32 mouse cellular contexts compared by ENCODE assay signal in genomic region chr4:76004161-76004560, GRCm38 (mm10).
"Had no signal": no experiment of that assay in that cellular context is flagged by ENCODE, and none has a peak within 500 bp of the region (broad histone marks: within the 10 kb centered on the region; RNA-seq: fewer than 3 reads in every experiment).

No protein-coding gene starts in this region.

- DNase-seq: left cerebral cortex, postnatal 4 days; liver; liver, embryonic 13.5 days; liver, postnatal 0 days; lung, adult 18-20 months; lung, adult 2 months; lung, embryonic 14.5 days; lung, postnatal 10 days; lung, postnatal 14 days; lung, postnatal 36 days; lung, postnatal 4 days; midbrain, embryonic 14.5 days had no signal

- ATAC-seq: liver, embryonic 12.5 days; liver, postnatal 0 days; lung, postnatal 0 days; midbrain, embryonic 13.5 days; midbrain, embryonic 15.5 days; midbrain, embryonic 16.5 days had no signal

- H3K4me2 ChIP-seq: limb, embryonic 12.5 days; limb, embryonic 13.5 days; limb, embryonic 15.5 days; liver, embryonic 11.5 days; liver, embryonic 12.5 days; liver, embryonic 13.5 days; liver, embryonic 15.5 days; lung, embryonic 14.5 days; lung, embryonic 15.5 days; midbrain, embryonic 11.5 days; midbrain, embryonic 12.5 days; midbrain, embryonic 13.5 days; midbrain, embryonic 15.5 days; neural tube, embryonic 12.5 days had no signal

- H3K36me3 ChIP-seq: limb, embryonic 10.5 days; limb, embryonic 12.5 days; limb, embryonic 13.5 days; limb, embryonic 15.5 days; liver, embryonic 12.5 days; liver, embryonic 13.5 days; liver, embryonic 15.5 days; lung, embryonic 15.5 days; midbrain, embryonic 10.5 days; midbrain, embryonic 12.5 days; midbrain, embryonic 13.5 days; midbrain, embryonic 15.5 days; neural tube, embryonic 12.5 days had no signal

- H3K27me3 ChIP-seq: limb, embryonic 12.5 days; limb, embryonic 13.5 days; limb, embryonic 15.5 days; liver, embryonic 12.5 days; liver, embryonic 13.5 days; liver, embryonic 15.5 days; lung, embryonic 15.5 days; megakaryocyte, embryonic 14.5 days; midbrain, embryonic 12.5 days; midbrain, embryonic 13.5 days; midbrain, embryonic 15.5 days; neural tube, embryonic 12.5 days had no signal

- H3K4me1 ChIP-seq: liver, embryonic 12.5 days; liver, embryonic 13.5 days; liver, embryonic 15.5 days; megakaryocyte, embryonic 14.5 days; midbrain, embryonic 15.5 days; neural tube, embryonic 12.5 days had no signal

- H3K4me3 ChIP-seq: limb, embryonic 10.5 days; limb, embryonic 12.5 days; limb, embryonic 13.5 days; limb, embryonic 15.5 days; liver, embryonic 12.5 days; liver, embryonic 13.5 days; liver, embryonic 15.5 days; lung, embryonic 15.5 days; megakaryocyte, embryonic 14.5 days; midbrain, embryonic 10.5 days; midbrain, embryonic 12.5 days; midbrain, embryonic 13.5 days; midbrain, embryonic 15.5 days; myocyte; neural tube, embryonic 12.5 days had no signal

- H3K9me3 ChIP-seq: limb, embryonic 10.5 days; limb, embryonic 12.5 days; limb, embryonic 13.5 days; limb, embryonic 15.5 days; liver, embryonic 12.5 days; liver, embryonic 13.5 days; liver, embryonic 15.5 days; lung, embryonic 15.5 days; megakaryocyte, embryonic 14.5 days; midbrain, embryonic 10.5 days; midbrain, embryonic 12.5 days; midbrain, embryonic 13.5 days; midbrain, embryonic 15.5 days; neural tube, embryonic 12.5 days had no signal

- H3K9ac ChIP-seq: limb, embryonic 12.5 days; limb, embryonic 13.5 days; limb, embryonic 15.5 days; liver, embryonic 12.5 days; liver, embryonic 13.5 days; liver, embryonic 14.5 days; liver, embryonic 15.5 days; liver, postnatal 0 days; lung, embryonic 14.5 days; lung, embryonic 15.5 days; midbrain, embryonic 12.5 days; midbrain, embryonic 13.5 days; midbrain, embryonic 15.5 days; neural tube, embryonic 12.5 days had no signal

- H3K27ac ChIP-seq: limb, embryonic 10.5 days; limb, embryonic 12.5 days; limb, embryonic 13.5 days; limb, embryonic 15.5 days; liver, embryonic 12.5 days; liver, embryonic 13.5 days; liver, embryonic 14.5 days; liver, embryonic 15.5 days; lung, embryonic 15.5 days; macrophage; midbrain, embryonic 10.5 days; midbrain, embryonic 12.5 days; midbrain, embryonic 13.5 days; midbrain, embryonic 15.5 days; neural tube, embryonic 12.5 days had no signal
